Comparison of ENCODE assay signal across 28 mouse cellular contexts in genomic region chr9:91193954-91194353, GRCm38 (mm10).
"Had no signal": no experiment of that assay in that cellular context is flagged by ENCODE, and none has a peak within 500 bp of the region (broad histone marks: within the 10 kb centered on the region; RNA-seq: fewer than 3 reads in every experiment).

No protein-coding gene starts in this region.

- H3K9me3 ChIP-seq: embryonic facial prominence, embryonic 10.5 days; embryonic facial prominence, embryonic 12.5 days; embryonic facial prominence, embryonic 13.5 days; embryonic facial prominence, embryonic 15.5 days; forebrain, embryonic 10.5 days; forebrain, embryonic 12.5 days; forebrain, embryonic 13.5 days; forebrain, embryonic 15.5 days had no signal

- H3K4me3 ChIP-seq: embryonic facial prominence, embryonic 10.5 days; embryonic facial prominence, embryonic 12.5 days; embryonic facial prominence, embryonic 13.5 days; embryonic facial prominence, embryonic 15.5 days; erythroblast, embryonic 14.5 days; forebrain, embryonic 10.5 days; forebrain, embryonic 12.5 days; forebrain, embryonic 13.5 days; forebrain, embryonic 15.5 days; gastrocnemius, adult 2 months had no signal

- H3K27me3 ChIP-seq: embryonic facial prominence, embryonic 12.5 days; embryonic facial prominence, embryonic 13.5 days; embryonic facial prominence, embryonic 15.5 days; forebrain, embryonic 12.5 days; forebrain, embryonic 13.5 days; forebrain, embryonic 15.5 days had no signal

- DNase-seq: cerebellum, adult 2 months; cerebellum, adult 8-10 months; cerebellum, adult 9-10 months; cerebellum, adult 9-11 months; cerebellum, postnatal 10 days; cerebellum, postnatal 14 days; cerebellum, postnatal 25 days; cerebellum, postnatal 36 days; embryo, embryonic 11 days; forebrain, postnatal 0 days; gastrocnemius, adult 2 months; gastrocnemius, postnatal 10 days; gastrocnemius, postnatal 14 days; gastrocnemius, postnatal 25 days; gastrocnemius, postnatal 36 days; heart, adult 11 months; heart, adult 18-20 months had no signal

- ATAC-seq: forebrain, embryonic 13.5 days; forebrain, embryonic 14.5 days; forebrain, embryonic 15.5 days; forebrain, embryonic 16.5 days; forebrain, postnatal 0 days had no signal

- H3K36me3 ChIP-seq: embryonic facial prominence, embryonic 10.5 days; embryonic facial prominence, embryonic 12.5 days; embryonic facial prominence, embryonic 13.5 days; embryonic facial prominence, embryonic 15.5 days; forebrain, embryonic 10.5 days; forebrain, embryonic 12.5 days; forebrain, embryonic 15.5 days had no signal

- H3K9ac ChIP-seq: embryonic facial prominence, embryonic 12.5 days; embryonic facial prominence, embryonic 13.5 days; embryonic facial prominence, embryonic 15.5 days; forebrain, embryonic 12.5 days; forebrain, embryonic 13.5 days; forebrain, embryonic 15.5 days; forebrain, postnatal 0 days had no signal

- H3K27ac ChIP-seq: embryonic facial prominence, embryonic 10.5 days; embryonic facial prominence, embryonic 12.5 days; embryonic facial prominence, embryonic 13.5 days; embryonic facial prominence, embryonic 15.5 days; forebrain, embryonic 10.5 days; forebrain, embryonic 12.5 days; forebrain, embryonic 13.5 days; forebrain, embryonic 15.5 days; gastrocnemius, adult 2 months had no signal

- H3K4me2 ChIP-seq: embryonic facial prominence, embryonic 12.5 days; embryonic facial prominence, embryonic 13.5 days; embryonic facial prominence, embryonic 15.5 days; forebrain, embryonic 12.5 days; forebrain, embryonic 13.5 days; forebrain, embryonic 15.5 days had no signal

- H3K4me1 ChIP-seq: embryonic facial prominence, embryonic 10.5 days; embryonic facial prominence, embryonic 12.5 days; embryonic facial prominence, embryonic 13.5 days; embryonic facial prominence, embryonic 15.5 days; forebrain, embryonic 10.5 days; forebrain, embryonic 12.5 days; forebrain, embryonic 13.5 days; forebrain, embryonic 15.5 days had no signal
